15 mouse cellular contexts compared by ENCODE assay signal in the genomic region with DNA sequence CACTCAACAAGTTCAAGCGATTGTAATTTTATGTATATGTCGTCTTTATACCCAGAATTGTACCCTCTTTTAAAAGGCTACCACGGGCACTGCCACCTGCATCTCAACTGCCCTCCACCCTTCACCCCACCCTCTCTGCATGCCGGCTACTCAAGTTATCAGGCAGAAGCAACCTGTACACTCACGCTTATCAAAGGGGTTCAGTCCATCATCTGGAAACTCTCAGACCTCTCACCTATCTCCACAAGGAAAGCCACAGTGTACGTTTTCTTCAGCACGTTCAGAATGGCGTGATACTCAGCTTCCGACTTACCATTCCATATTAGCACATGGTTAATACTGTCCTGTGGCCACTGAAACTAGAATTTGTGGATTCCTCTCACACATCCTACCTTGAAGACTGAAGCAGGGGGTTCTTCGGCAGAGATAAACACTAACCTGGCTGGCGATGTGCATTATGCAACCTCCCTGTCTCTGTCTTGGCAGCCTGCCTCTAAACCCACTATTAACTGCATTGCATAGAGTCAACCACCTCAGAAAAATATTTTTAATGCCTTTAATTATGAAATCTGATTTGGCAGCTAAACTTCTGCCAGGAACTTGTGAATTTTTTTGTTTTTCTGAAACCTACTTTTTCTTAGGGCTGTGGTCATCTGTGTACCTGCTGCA. TPM values are rescaled to one million over a fixed set of nuclear protein-coding genes. Genes with fewer than 3 reads are reported as not detected.
A peak's percentile ranks its signal among the peaks of the same experiment; 100 is the strongest.
DNase-seq lines count a peak whose midpoint lies in the region; ATAC-seq and TF ChIP-seq lines count a peak whose summit lies in the region.
"Had no signal": no experiment of that assay in that cellular context is flagged by ENCODE, and none has a peak within 500 bp of the region (broad histone marks: within the 10 kb centered on the region; RNA-seq: fewer than 3 reads in every experiment).

No protein-coding gene starts in this region.

- peak; percentile 99 for TF ChIP-seq EP300 in liver, postnatal 0 days (IDR thresholded peaks at IDR 0.05; ENCODE audit: low read depth)

- H3K36me3 ChIP-seq in liver, postnatal 0 days (replicated peaks; ENCODE audit: insufficient read depth, low read length), result peaks cover 81% of the 10 kb centered on the region
- H3K36me3 ChIP-seq in hindbrain, embryonic 11.5 days (ENCODE audit: control insufficient read depth, insufficient read depth, low read length), result no peaks in the 10 kb centered on the region

- no peaks in the 10 kb centered on the region for H3K27me3 ChIP-seq in liver, postnatal 0 days (ENCODE audit: insufficient read depth, low read length)
- H3K27me3 ChIP-seq in hindbrain, embryonic 11.5 days (ENCODE audit: control insufficient read depth, insufficient read depth, low read length), result no peaks in the 10 kb centered on the region
- H3K27me3 ChIP-seq: hindbrain, embryonic 13.5 days; limb, embryonic 13.5 days; midbrain, embryonic 12.5 days; neural tube, embryonic 13.5 days had no signal

- no peaks in the 10 kb centered on the region for H3K9me3 ChIP-seq in liver, postnatal 0 days (ENCODE audit: low read length)
- H3K9me3 ChIP-seq in hindbrain, embryonic 11.5 days (ENCODE audit: control insufficient read depth, low read length), result no peaks in the 10 kb centered on the region
- H3K9me3 ChIP-seq: hindbrain, embryonic 13.5 days; limb, embryonic 13.5 days; midbrain, embryonic 12.5 days; neural tube, embryonic 13.5 days had no signal

- peaks cover 83% of the 10 kb centered on the region for H3K4me1 ChIP-seq in liver, postnatal 0 days (ENCODE audit: insufficient read depth)
- no peaks in the 10 kb centered on the region for H3K4me1 ChIP-seq in hindbrain, embryonic 11.5 days (replicated peaks; ENCODE audit: control insufficient read depth, insufficient read depth, low read length)
- H3K4me1 ChIP-seq: neural tube, embryonic 13.5 days had no signal

- no peak for TF ChIP-seq CTCF in liver, postnatal 0 days (IDR thresholded peaks at IDR 0.05; ENCODE audit: low read depth)

- H3K9ac ChIP-seq in liver, postnatal 0 days (replicated peaks), result peak overlapping the region; percentile 53; the same call in 1 of the 2 replicates
- no peak overlapping the region for H3K9ac ChIP-seq in hindbrain, embryonic 11.5 days (ENCODE audit: low read depth, low read length)
- H3K9ac ChIP-seq: hindbrain, embryonic 13.5 days; limb, embryonic 13.5 days; midbrain, embryonic 12.5 days; neural tube, embryonic 13.5 days had no signal

- ATAC-seq in liver, postnatal 0 days, result peak; percentile 89
- no peak for ATAC-seq in hindbrain, embryonic 11.5 days (ENCODE audit: low FRiP score)
- no peak for ATAC-seq in monocyte, adult 5-6 weeks (replicated peaks; ENCODE audit: insufficient number of reproducible peaks, low FRiP score, low TSS enrichment, poor library complexity, severe bottlenecking)
- ATAC-seq: activated CD4-positive, CD25-positive, alpha-beta regulatory T cell, adult 4 months had no signal

- H3K4me3 ChIP-seq in liver, postnatal 0 days (ENCODE audit: low read depth, low read length), result peak overlapping the region; percentile 21
- H3K4me3 ChIP-seq in hindbrain, embryonic 11.5 days (ENCODE audit: low read depth, low read length), result no peak overlapping the region
- H3K4me3 ChIP-seq: hindbrain, embryonic 13.5 days; limb, embryonic 13.5 days; midbrain, embryonic 12.5 days; neural tube, embryonic 13.5 days had no signal

- peak overlapping the region; percentile 84 for H3K27ac ChIP-seq in liver, postnatal 0 days (ENCODE audit: low read depth)
- no peak overlapping the region for H3K27ac ChIP-seq in hindbrain, embryonic 11.5 days (ENCODE audit: low read depth, low read length)
- H3K27ac ChIP-seq: hindbrain, embryonic 13.5 days; limb, embryonic 13.5 days; midbrain, embryonic 12.5 days; neural tube, embryonic 13.5 days had no signal

- DNase-seq in cerebellum, adult 11-12 months, result peak; percentile 46
- DNase-seq in cerebellum, postnatal 4 days (ENCODE audit: low spot score in 2 of 2), result no peak
- DNase-seq in kidney, adult 9 months, result peak; percentile 57
- no peak for DNase-seq in kidney, postnatal 4 days
- peak; percentile 45 to 49 for DNase-seq in cerebellum, postnatal 36 days
- DNase-seq in liver, postnatal 0 days, result peak; percentile 66
- DNase-seq in hindbrain, embryonic 11.5 days (ENCODE audit: low spot score), result no peak
- DNase-seq: gastrocnemius, postnatal 25 days; right cerebral cortex, postnatal 14 days had no signal

- H3K4me2 ChIP-seq in liver, postnatal 0 days (ENCODE audit: low read depth, low read length), result peak overlapping the region; percentile 60
- no peak overlapping the region for H3K4me2 ChIP-seq in hindbrain, embryonic 11.5 days (replicated peaks; ENCODE audit: low read depth, low read length)
- H3K4me2 ChIP-seq: hindbrain, embryonic 13.5 days; limb, embryonic 13.5 days; midbrain, embryonic 12.5 days; neural tube, embryonic 13.5 days had no signal

- 57% methylated on average over 11 of the region's 11 CpGs for WGBS in liver, postnatal 0 days (ENCODE audit: insufficient replicate concordance)
- 93% methylated on average over 11 of the region's 11 CpGs for WGBS in hindbrain, embryonic 11.5 days

RNA-seq across cellular contexts. Expression of a gene that starts 11.4 kb away (rescaled TPM):
- 8.4 and 9.4 TPM in 2 replicates for polyA plus RNA-seq in liver, postnatal 0 days (2015; fragmentation: Nextera tagmentation; extraction: Ambion mirVana)
- 3.6 and 5.0 TPM in 2 replicates for polyA plus RNA-seq in hindbrain, embryonic 11.5 days (2014; fragmentation: Nextera tagmentation; extraction: Ambion mirVana)
- 39.6 to 56.4 TPM (median 43.8 TPM) in 3 replicates for total RNA-seq in monocyte, adult 5-6 weeks (2017)

Comparison
In these comparisons a context has a peak if more than half of its experiments do, and no peak if none do; other contexts are left out.
1. DNase-seq: peak in cerebellum, adult 11-12 months (single experiment), kidney, adult 9 months (single experiment), cerebellum, postnatal 36 days (2 of 2) and liver, postnatal 0 days (single experiment); none in cerebellum, postnatal 4 days (0 of 2), kidney, postnatal 4 days (0 of 2) and hindbrain, embryonic 11.5 days (single experiment).